Mouse (Mus musculus) intestine, postnatal 0 days (tissue): ENCODE data around the gene 4930579F01Rik. TPM values are rescaled to one million over a fixed set of nuclear protein-coding genes. Genes with fewer than 3 reads are reported as not detected.

Experiments used
- ATAC-seq: fragments of 200-750 bp; cut with Nextera tagmentation; 2 replicates; pipeline ENCODE4 v1.8.0; 2017; ENCODE audit warnings: mild to moderate bottlenecking, moderate TSS enrichment, moderate library complexity
- H3K27ac ChIP-seq: fragments of 300-500 bp; sonication (generic); 2 replicates; pipeline ENCODE4 v1.5.1; 2014; ENCODE audit warnings: mild to moderate bottlenecking, low read depth, low read length, moderate library complexity
- H3K27me3 ChIP-seq: fragments of 300-500 bp; sonication (generic); replicated peaks from 2 replicates; pipeline ENCODE4 v1.6.1; 2014; ENCODE audit warnings: low read length, mixed read lengths; ENCODE audit not compliant: control insufficient read depth, insufficient read depth
- H3K36me3 ChIP-seq: fragments of 300-500 bp; sonication (generic); 2 replicates; pipeline ENCODE4 v1.6.1; 2014; ENCODE audit warnings: mild to moderate bottlenecking, moderate library complexity; ENCODE audit not compliant: control insufficient read depth, insufficient read depth
- H3K4me1 ChIP-seq: fragments of 300-500 bp; sonication (generic); replicated peaks from 2 replicates; pipeline ENCODE4 v1.6.1; 2014; ENCODE audit warnings: antibody characterized with exemption, low read length, mixed read lengths; ENCODE audit not compliant: control insufficient read depth, insufficient read depth
- H3K4me2 ChIP-seq: fragments of 300-500 bp; sonication (generic); replicated peaks from 2 replicates; pipeline ENCODE4 v1.6.1; 2014; ENCODE audit warnings: low read depth, mild to moderate bottlenecking, moderate library complexity
- H3K4me3 ChIP-seq: fragments of 300-500 bp; sonication (generic); 2 replicates; pipeline ENCODE4 v1.5.1; 2014; ENCODE audit warnings: low read depth, low read length
- H3K9ac ChIP-seq: fragments of 300-500 bp; sonication (generic); 2 replicates; pipeline ENCODE4 v1.6.1; 2014; ENCODE audit warnings: mild to moderate bottlenecking, low read depth, low read length
- H3K9me3 ChIP-seq: fragments of 300-500 bp; sonication (generic); 2 replicates; pipeline ENCODE4 v1.6.1; 2016; ENCODE audit warnings: mixed run types; ENCODE audit not compliant: control insufficient read depth
- CTCF ChIP-seq: sonication (generic); IDR thresholded peaks from 2 replicates; pipeline ENCODE4 v1.5.1; 2016; ENCODE audit warnings: low read depth, mild to moderate bottlenecking, control low read depth, antibody characterized with exemption, moderate library complexity
- WGBS: fragments of 180-500 bp; shearing (Covaris S2); extraction: QIAGEN DNeasy Blood & Tissue Kit; methylation state at CpG from one replicate; pipeline ENCODE4 v1.1.7; 2014; 5-methylcytosine and 5-hydroxymethylcytosine counted together
- polyA plus RNA-seq: library from polyadenylated mRNA; unstranded; fragments of >200 nt; fragmentation: Nextera tagmentation; extraction: Ambion mirVana; gene quantifications from 2 replicates; pipeline ENCODE4 v1.2.1, GENCODE M21; 2015

The 4930579F01Rik gene
- polyA plus RNA-seq, 1 experiment from 2014 or later: 0.09 TPM

DNA sequence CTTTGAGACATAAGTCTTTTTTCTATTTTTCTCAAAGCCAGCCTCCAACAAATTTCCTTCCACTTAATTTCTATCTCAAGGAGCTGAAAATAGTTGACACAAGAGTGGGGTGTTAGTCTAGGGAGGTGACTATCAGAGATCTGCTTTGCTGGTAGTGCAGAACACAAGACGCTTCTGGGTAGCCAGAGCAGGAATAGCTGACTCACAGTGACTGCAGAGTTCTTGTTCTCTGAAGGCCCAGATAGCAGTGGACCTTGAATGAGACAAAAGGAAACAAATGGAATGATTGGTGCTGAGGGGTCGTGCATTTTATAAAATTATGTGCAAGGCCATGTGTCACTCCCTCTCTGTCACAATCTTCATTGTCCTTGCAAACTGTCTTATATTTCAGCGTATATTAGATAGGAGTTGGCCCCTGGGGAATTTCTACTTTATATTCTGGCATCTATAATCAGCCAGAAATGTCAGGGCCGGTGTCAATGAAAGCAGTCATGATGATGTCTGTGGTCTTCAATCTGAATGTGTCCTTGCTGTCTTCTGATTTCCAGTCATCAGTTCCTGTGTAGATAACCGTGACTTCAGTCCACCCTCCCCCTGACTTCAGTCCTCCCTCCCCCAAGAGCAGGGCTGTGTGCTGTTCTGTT is 16.9 kb upstream of the 4930579F01Rik start:
- Histone ChIP-seq H3K27ac (no peak overlapping the region), H3K9ac (no peak overlapping the region), H3K4me1 (no peaks in the 10 kb centered on the region), H3K9me3 (no peaks in the 10 kb centered on the region), H3K4me2 (no peak overlapping the region), H3K27me3 (no peaks in the 10 kb centered on the region), H3K4me3 (no peak overlapping the region), H3K36me3 (no peaks in the 10 kb centered on the region)
- 79% methylated on average over 5 of the region's 5 CpGs for WGBS
- no peak for TF ChIP-seq CTCF
- ATAC-seq: no peak

DNA sequence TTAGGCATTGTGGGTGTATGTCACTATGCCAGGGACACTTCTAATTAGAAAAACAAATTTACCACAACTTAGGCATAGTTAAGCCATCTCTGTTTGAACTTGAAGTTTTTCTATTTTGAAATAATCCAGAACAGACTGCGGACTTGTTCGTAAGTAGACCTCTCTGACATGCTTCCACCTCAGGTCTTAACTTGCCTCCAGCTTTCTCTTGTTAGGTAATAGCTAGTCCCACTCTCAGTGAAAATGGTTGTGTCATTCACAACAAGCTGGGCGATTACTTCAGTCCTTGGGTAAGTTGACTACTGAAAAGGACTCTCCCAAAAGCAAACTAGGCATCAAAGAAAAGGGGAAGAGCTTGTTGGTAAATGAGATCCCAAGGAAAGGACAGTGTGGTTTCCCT is 15.2 kb upstream of the 4930579F01Rik start:
- H3K4me3 ChIP-seq: no peak overlapping the region
- no peaks in the 10 kb centered on the region for H3K36me3 ChIP-seq
- H3K27me3 ChIP-seq: no peaks in the 10 kb centered on the region
- no peak overlapping the region for H3K9ac ChIP-seq
- no peak for TF ChIP-seq CTCF
- 90% methylated on average over 3 of the region's 3 CpGs for WGBS
- no peak for ATAC-seq
- H3K4me1 ChIP-seq: no peaks in the 10 kb centered on the region
- H3K9me3 ChIP-seq: no peaks in the 10 kb centered on the region
- no peak overlapping the region for H3K27ac ChIP-seq
- H3K4me2 ChIP-seq: no peak overlapping the region

DNA sequence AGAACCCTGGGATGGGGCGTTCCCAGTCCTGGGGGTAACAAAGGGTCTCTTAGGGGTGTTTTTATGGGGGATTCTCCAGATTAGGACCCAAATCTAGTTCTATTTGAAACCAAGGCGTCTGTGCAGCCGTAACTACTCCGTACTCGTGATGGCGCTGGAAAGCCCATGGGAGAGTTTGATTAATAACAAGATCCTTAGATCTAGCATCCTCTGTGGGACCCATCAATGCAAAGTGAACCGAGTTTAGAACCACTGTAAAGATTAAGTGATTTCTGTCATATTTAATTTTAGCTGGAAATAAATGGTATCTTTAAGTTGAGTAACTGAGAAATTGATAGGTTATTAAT is 5.1 kb upstream of the 4930579F01Rik start:
- no peaks in the 10 kb centered on the region for H3K4me1 ChIP-seq
- 81% methylated on average over 7 of the region's 7 CpGs for WGBS
- H3K9me3 ChIP-seq: no peaks in the 10 kb centered on the region
- no peaks in the 10 kb centered on the region for H3K27me3 ChIP-seq
- H3K4me3 ChIP-seq: no peak overlapping the region
- H3K27ac ChIP-seq: no peak overlapping the region
- ATAC-seq: no peak
- H3K36me3 ChIP-seq: no peaks in the 10 kb centered on the region
- H3K4me2 ChIP-seq: no peak overlapping the region
- TF ChIP-seq CTCF: no peak
- H3K9ac ChIP-seq: no peak overlapping the region

DNA sequence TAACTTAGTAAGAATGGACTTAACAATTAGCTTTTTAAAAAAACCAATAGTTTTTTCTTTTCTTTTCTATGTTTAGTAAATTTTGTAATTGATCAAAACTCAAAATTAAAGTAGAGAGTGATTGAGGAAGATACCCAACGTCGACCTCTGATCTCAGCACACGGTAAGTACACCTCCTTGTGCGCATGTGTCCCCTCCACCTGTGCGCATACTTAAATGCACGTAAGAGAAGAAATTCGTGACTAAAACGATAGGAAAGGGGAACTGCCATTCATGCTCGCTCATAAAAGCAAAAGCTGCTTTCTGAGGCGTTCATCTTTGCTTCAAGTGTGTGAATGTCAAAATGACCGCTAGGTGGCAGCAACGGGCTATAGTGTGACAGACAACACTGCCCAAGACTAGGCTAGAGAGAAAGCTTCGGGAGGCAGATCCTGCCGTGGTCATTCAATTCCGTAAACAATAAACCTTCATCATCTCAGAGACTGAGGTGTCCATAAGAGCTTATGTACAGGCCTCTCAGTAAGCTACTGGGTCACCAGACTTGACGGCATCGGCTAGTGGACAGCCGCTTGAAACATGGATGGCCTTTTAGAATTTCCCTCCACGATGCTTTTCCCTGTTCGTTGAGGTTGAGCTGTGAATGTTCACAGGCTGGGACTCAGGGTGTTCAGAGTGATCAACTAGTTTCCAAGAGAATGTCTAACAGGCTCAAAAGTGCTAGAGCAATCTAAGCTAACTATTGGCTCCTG is 4.5 kb upstream of the 4930579F01Rik start:
- no peaks in the 10 kb centered on the region for H3K4me1 ChIP-seq
- no peaks in the 10 kb centered on the region for H3K36me3 ChIP-seq
- no peak overlapping the region for H3K9ac ChIP-seq
- WGBS: 28% methylated on average over 20 of the region's 20 CpGs
- no peak overlapping the region for H3K27ac ChIP-seq
- peak overlapping the region; percentile 44 for H3K4me2 ChIP-seq
- ATAC-seq: peak; percentile 64
- H3K27me3 ChIP-seq: no peaks in the 10 kb centered on the region
- peak; percentile 96 for TF ChIP-seq CTCF
- no peak overlapping the region for H3K4me3 ChIP-seq
- H3K9me3 ChIP-seq: no peaks in the 10 kb centered on the region

DNA sequence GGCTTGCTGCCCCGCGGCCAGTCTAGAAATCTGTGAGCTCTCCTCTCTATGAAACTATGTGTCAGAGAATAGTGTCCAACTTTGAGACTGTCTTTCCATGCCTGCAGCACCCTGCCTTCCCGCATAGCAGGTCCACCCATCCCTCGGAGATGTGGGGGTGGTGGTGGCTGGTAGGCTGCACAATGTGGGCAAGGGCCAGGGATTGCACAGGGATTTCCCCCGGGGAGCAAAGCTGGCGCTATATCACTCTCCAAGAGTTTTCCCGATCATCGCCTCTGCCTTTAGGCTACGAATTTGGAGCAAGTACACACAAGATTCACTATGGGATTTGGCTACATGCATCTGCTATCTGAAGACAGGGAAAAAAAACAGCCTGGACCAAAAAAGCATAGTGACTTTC is 3.9 kb upstream of the 4930579F01Rik start:
- Histone ChIP-seq H3K4me3 (no peak overlapping the region), H3K9me3 (no peaks in the 10 kb centered on the region), H3K27ac (no peak overlapping the region), H3K27me3 (no peaks in the 10 kb centered on the region), H3K9ac (no peak overlapping the region), H3K36me3 (no peaks in the 10 kb centered on the region), H3K4me2 (no peak overlapping the region), H3K4me1 (no peaks in the 10 kb centered on the region)
- no peak for TF ChIP-seq CTCF
- no peak for ATAC-seq
- 69% methylated on average over 9 of the region's 9 CpGs for WGBS

DNA sequence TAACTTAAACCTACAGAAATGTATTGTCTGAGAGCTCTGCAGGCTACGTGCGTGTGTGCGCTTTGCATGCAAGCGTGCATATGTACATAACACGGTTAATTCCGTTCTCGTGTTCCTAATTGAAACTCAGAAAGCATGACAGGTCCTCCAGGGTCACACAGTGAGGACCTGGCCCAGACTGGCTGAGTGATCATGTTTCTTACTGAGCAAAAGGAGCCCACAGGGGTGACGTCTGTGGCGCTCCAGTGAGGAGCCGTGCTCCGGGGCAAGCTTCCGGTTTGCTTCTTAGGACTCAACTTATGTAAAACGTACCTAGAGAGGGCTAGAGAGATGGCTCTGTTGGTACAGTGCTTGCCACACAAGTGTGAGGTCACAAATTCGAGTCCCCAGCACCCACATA is 3.5 kb upstream of the 4930579F01Rik start:
- Histone ChIP-seq H3K4me3 (no peak overlapping the region), H3K27me3 (no peaks in the 10 kb centered on the region), H3K4me2 (no peak overlapping the region), H3K4me1 (no peaks in the 10 kb centered on the region), H3K9me3 (no peaks in the 10 kb centered on the region), H3K27ac (no peak overlapping the region), H3K36me3 (no peaks in the 10 kb centered on the region), H3K9ac (no peak overlapping the region)
- 90% methylated on average over 14 of the region's 14 CpGs for WGBS
- no peak for ATAC-seq
- no peak for TF ChIP-seq CTCF
